Mouse (Mus musculus) CD4-positive, CD25-positive, alpha-beta regulatory T cell, adult 4 months (primary cell): Measurements from ENCODE around the gene Rasl2-9. TPM values are rescaled to one million over a fixed set of nuclear protein-coding genes. Genes with fewer than 3 reads are reported as not detected.
"Not testable (repeated sequence)": the region's sequence is repeated elsewhere in the genome, so short reads cannot be mapped to it uniquely, and the experiment has no call there.

Experiments
- ATAC-seq: one replicate; pipeline ENCODE4 v1.8.0; 2017
- polyA plus RNA-seq, 2 experiments: library from polyadenylated mRNA; unstranded; fragments of 100-300 nt; shearing (Covaris generic); gene quantifications; one replicate each; pipeline ENCODE4 v1.2.1; 2017

The Rasl2-9 gene
- under 1 TPM in 1 of 2 experiments, not detected in 1; 0.44 TPM for polyA plus RNA-seq

GRCm38 (mm10) chr7:5125549-5126406 lies at the start of gene Rasl2-9:
Gene Rasl2-9, minus strand, starts transcription at chr7:5125950.
- ATAC-seq: no peak

- ATAC-seq: not testable (repeated sequence)
These were observed 23.8 kb upstream of the Rasl2-9 start, which contains the start of gene Vmn1r55 for GRCm38 (mm10) chr7:5149570-5149969. Gene Vmn1r55, minus strand, starts transcription at chr7:5149670.

GRCm38 (mm10) chr7:5125078-5125477 lies 672 bp downstream of the Rasl2-9 start:
- ATAC-seq: no peak

- ATAC-seq: no peak
These were observed 8.9 kb downstream of the Rasl2-9 start, which contains the start of gene Rfpl4 for GRCm38 (mm10) chr7:5116850-5117249. Gene Rfpl4, minus strand, starts transcription at chr7:5116950.

- ATAC-seq: no peak
These were observed 13.0 kb downstream of the Rasl2-9 start for GRCm38 (mm10) chr7:5112701-5113100.

- ATAC-seq: no peak
These were observed 16.4 kb downstream of the Rasl2-9 start for GRCm38 (mm10) chr7:5109301-5109700.

- ATAC-seq: no peak
These were observed 17.5 kb downstream of the Rasl2-9 start for GRCm38 (mm10) chr7:5108272-5108671.

- ATAC-seq: no peak
These were observed 23.2 kb downstream of the Rasl2-9 start for GRCm38 (mm10) chr7:5102564-5102963.

- no peak for ATAC-seq
These were observed 24.6 kb downstream of the Rasl2-9 start for GRCm38 (mm10) chr7:5101066-5101663.

- no peak for ATAC-seq
These were observed 26.0 kb downstream of the Rasl2-9 start for GRCm38 (mm10) chr7:5099796-5100195.

- no peak for ATAC-seq
These were observed 27.0 kb downstream of the Rasl2-9 start for GRCm38 (mm10) chr7:5098769-5099168.

- ATAC-seq: no peak
These were observed 32.8 kb downstream of the Rasl2-9 start for GRCm38 (mm10) chr7:5092831-5093510.

GRCm38 (mm10) chr7:5092381-5092780 lies 33.4 kb downstream of the Rasl2-9 start:
- no peak for ATAC-seq

GRCm38 (mm10) chr7:5091008-5091728 lies 34.6 kb downstream of the Rasl2-9 start:
- no peak for ATAC-seq

- ATAC-seq: no peak
These were observed 35.9 kb downstream of the Rasl2-9 start for GRCm38 (mm10) chr7:5089853-5090252.

GRCm38 (mm10) chr7:5087886-5088285 lies 37.9 kb downstream of the Rasl2-9 start:
- no peak for ATAC-seq

GRCm38 (mm10) chr7:5086921-5087440 lies 38.8 kb downstream of the Rasl2-9 start:
- ATAC-seq: no peak

- no peak for ATAC-seq
These were observed 40.2 kb downstream of the Rasl2-9 start for GRCm38 (mm10) chr7:5085512-5085911.

GRCm38 (mm10) chr7:5083325-5084105 lies 42.2 kb downstream of the Rasl2-9 start:
- no peak for ATAC-seq

GRCm38 (mm10) chr7:5081939-5082338 lies 43.8 kb downstream of the Rasl2-9 start:
- ATAC-seq: no peak

GRCm38 (mm10) chr7:5081241-5081640 lies 44.5 kb downstream of the Rasl2-9 start:
- no peak for ATAC-seq
